Mouse (Mus musculus) intestine, postnatal 0 days (tissue): Measurements from ENCODE around the gene Slc26a11. TPM values are rescaled to one million over a fixed set of nuclear protein-coding genes. Genes with fewer than 3 reads are reported as not detected.
A peak's percentile ranks its signal among the peaks of the same experiment; 100 is the strongest.

Experiments
- ATAC-seq: fragments of 200-750 bp; cut with Nextera tagmentation; 2 replicates; pipeline ENCODE4 v1.8.0; 2017; ENCODE audit warnings: mild to moderate bottlenecking, moderate TSS enrichment, moderate library complexity
- H3K27ac ChIP-seq: fragments of 300-500 bp; sonication (generic); 2 replicates; pipeline ENCODE4 v1.5.1; 2014; ENCODE audit warnings: mild to moderate bottlenecking, low read depth, low read length, moderate library complexity
- H3K27me3 ChIP-seq: fragments of 300-500 bp; sonication (generic); replicated peaks from 2 replicates; pipeline ENCODE4 v1.6.1; 2014; ENCODE audit warnings: low read length, mixed read lengths; ENCODE audit not compliant: control insufficient read depth, insufficient read depth
- H3K36me3 ChIP-seq: fragments of 300-500 bp; sonication (generic); 2 replicates; pipeline ENCODE4 v1.6.1; 2014; ENCODE audit warnings: mild to moderate bottlenecking, moderate library complexity; ENCODE audit not compliant: control insufficient read depth, insufficient read depth
- H3K4me1 ChIP-seq: fragments of 300-500 bp; sonication (generic); replicated peaks from 2 replicates; pipeline ENCODE4 v1.6.1; 2014; ENCODE audit warnings: antibody characterized with exemption, low read length, mixed read lengths; ENCODE audit not compliant: control insufficient read depth, insufficient read depth
- H3K4me2 ChIP-seq: fragments of 300-500 bp; sonication (generic); replicated peaks from 2 replicates; pipeline ENCODE4 v1.6.1; 2014; ENCODE audit warnings: low read depth, mild to moderate bottlenecking, moderate library complexity
- H3K4me3 ChIP-seq: fragments of 300-500 bp; sonication (generic); 2 replicates; pipeline ENCODE4 v1.5.1; 2014; ENCODE audit warnings: low read depth, low read length
- H3K9ac ChIP-seq: fragments of 300-500 bp; sonication (generic); 2 replicates; pipeline ENCODE4 v1.6.1; 2014; ENCODE audit warnings: mild to moderate bottlenecking, low read depth, low read length
- H3K9me3 ChIP-seq: fragments of 300-500 bp; sonication (generic); 2 replicates; pipeline ENCODE4 v1.6.1; 2016; ENCODE audit warnings: mixed run types; ENCODE audit not compliant: control insufficient read depth
- CTCF ChIP-seq: sonication (generic); IDR thresholded peaks from 2 replicates; pipeline ENCODE4 v1.5.1; 2016; ENCODE audit warnings: low read depth, mild to moderate bottlenecking, control low read depth, antibody characterized with exemption, moderate library complexity
- WGBS: fragments of 180-500 bp; shearing (Covaris S2); extraction: QIAGEN DNeasy Blood & Tissue Kit; methylation state at CpG from one replicate; pipeline ENCODE4 v1.1.7; 2014; 5-methylcytosine and 5-hydroxymethylcytosine counted together
- polyA plus RNA-seq: library from polyadenylated mRNA; unstranded; fragments of >200 nt; fragmentation: Nextera tagmentation; extraction: Ambion mirVana; gene quantifications from 2 replicates; pipeline ENCODE4 v1.2.1, GENCODE M21; 2015

The Slc26a11 gene
- polyA plus RNA-seq, 1 experiment from 2014 or later = 6.7 TPM

DNA sequence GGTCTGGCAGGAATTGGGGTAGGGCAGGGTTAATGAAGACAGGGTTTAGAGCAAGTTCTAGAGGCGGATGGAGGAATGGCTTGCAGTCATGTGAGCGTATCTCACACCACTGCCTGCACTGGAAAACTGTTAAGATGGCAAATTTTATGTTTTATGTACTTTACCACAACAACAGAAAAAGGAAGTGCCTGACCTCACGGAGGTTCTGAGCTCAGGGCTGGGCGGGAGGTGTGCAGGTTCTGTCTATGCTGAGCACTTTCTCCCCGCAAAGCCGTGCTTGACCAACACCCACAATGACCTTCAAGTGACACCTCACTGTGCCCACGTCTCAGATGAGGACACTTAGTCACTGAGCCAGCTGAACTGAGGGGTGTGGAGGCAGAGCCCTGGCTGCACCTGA lies 3.2 kb upstream of the Slc26a11 start:
- Histone ChIP-seq H3K9ac (no peak overlapping the region), H3K27ac (no peak overlapping the region), H3K36me3 (peaks cover 17% of the 10 kb centered on the region; the same call in 1 of the 2 replicates), H3K9me3 (no peaks in the 10 kb centered on the region), H3K4me2 (no peak overlapping the region), H3K4me3 (no peak overlapping the region), H3K27me3 (no peaks in the 10 kb centered on the region), H3K4me1 (0 out of 2 replicates have a peak, but pooled peaks cover 4% of the 10 kb centered on the region)
- no peak for ATAC-seq
- TF ChIP-seq CTCF = no peak
- WGBS = 71% methylated on average over 7 of the region's 7 CpGs

DNA sequence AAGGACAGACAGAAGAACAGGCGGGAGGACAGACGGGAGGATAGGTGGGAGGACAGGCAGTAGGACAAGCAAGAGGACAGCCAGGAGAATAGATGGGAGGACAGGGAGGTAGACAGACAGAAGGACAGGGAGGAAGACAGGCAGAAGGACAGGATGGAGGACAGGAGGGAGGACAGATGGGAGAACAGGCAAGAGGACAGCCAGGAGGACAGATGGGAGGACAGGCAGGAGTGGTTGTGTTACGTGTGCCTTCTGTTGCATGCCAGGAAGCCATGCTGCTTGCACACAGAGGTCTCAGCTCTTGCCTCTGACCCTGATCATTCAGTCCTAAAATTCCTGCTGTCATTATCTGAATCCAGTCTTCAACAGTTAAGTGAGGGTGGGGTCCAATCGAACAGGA lies 1.4 kb upstream of the Slc26a11 start:
- Histone ChIP-seq H3K9me3 (no peaks in the 10 kb centered on the region), H3K27ac (no peak overlapping the region), H3K36me3 (peaks cover 25% of the 10 kb centered on the region; the same call in 1 of the 2 replicates), H3K4me3 (no peak overlapping the region), H3K4me1 (0 out of 2 replicates have a peak, but pooled peaks cover 4% of the 10 kb centered on the region), H3K4me2 (no peak overlapping the region), H3K27me3 (no peaks in the 10 kb centered on the region), H3K9ac (no peak overlapping the region)
- 83% methylated on average over 4 of the region's 4 CpGs for WGBS
- ATAC-seq = no peak
- TF ChIP-seq CTCF = no peak

DNA sequence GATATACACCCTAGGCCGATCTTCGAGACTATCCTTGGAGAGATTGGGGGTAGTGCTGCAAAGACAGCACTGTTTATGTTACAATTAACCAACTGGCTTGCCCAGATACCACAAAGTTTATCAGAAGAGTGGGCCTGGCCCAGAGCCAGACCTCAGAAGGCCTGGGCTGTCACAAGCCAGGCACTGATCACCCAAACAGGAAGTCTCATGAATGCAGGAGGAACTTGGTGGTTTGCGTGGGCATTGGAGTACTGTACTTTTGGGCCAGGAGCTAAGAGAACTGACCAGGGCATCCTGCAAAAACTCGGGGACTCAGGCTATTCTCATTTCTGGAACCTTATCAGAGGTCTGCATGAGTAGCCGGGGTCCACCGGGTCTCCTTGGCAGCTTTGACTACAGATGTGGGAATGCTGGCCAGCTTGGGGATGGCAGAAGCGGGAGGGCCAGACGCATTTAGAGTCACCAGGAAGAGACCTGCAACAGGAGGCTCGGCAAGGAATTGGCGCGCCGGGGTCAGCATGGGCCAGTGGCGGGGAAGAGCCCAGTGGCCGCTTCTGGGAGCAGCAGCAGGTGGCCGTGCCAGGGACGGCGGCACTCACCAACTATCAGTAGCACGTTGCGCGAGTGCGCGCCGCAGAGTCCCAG lies 437 bp upstream of the Slc26a11 start:
- Histone ChIP-seq H3K4me3 (peak overlapping the region; percentile 77), H3K27me3 (no peaks in the 10 kb centered on the region), H3K9me3 (no peaks in the 10 kb centered on the region), H3K9ac (peak overlapping the region; percentile 71), H3K4me1 (0 out of 2 replicates have a peak, but pooled peaks cover 4% of the 10 kb centered on the region), H3K27ac (peak overlapping the region; percentile 51), H3K4me2 (peak overlapping the region; percentile 76), H3K36me3 (peaks cover 21% of the 10 kb centered on the region; the same call in 1 of the 2 replicates)
- TF ChIP-seq CTCF = 0 out of 2 replicates have a peak, but pooled peaks have one; percentile 6
- under 1% methylated on average over 22 of the region's 23 CpGs for WGBS
- no peak for ATAC-seq

DNA sequence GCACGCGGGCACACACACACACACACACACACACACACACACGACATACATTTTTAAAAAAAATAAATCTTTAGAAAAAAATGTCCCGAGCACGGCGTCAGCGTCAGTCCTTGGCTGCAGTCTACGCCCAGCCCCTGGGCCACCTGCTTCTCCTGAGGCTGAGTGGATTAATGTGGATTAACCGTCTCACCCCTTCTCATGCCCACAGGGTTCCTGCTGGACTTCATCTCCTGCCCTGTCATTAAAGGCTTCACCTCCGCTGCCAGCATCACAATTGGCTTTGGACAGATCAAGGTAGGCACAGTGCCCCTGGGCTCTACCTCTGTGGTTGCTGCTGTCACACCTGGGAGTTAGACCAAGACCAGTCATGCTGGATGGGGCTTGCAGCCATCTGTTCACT lies 3.7 kb downstream of the Slc26a11 start:
- no peak for TF ChIP-seq CTCF
- ATAC-seq = no peak
- Histone ChIP-seq H3K4me3 (no peak overlapping the region), H3K36me3 (peaks cover 27% of the 10 kb centered on the region; the same call in 1 of the 2 replicates), H3K4me2 (no peak overlapping the region), H3K4me1 (0 out of 2 replicates have a peak, but pooled peaks cover 4% of the 10 kb centered on the region), H3K27ac (no peak overlapping the region), H3K27me3 (no peaks in the 10 kb centered on the region), H3K9me3 (no peaks in the 10 kb centered on the region), H3K9ac (no peak overlapping the region)
- WGBS = 92% methylated on average over 10 of the region's 10 CpGs

DNA sequence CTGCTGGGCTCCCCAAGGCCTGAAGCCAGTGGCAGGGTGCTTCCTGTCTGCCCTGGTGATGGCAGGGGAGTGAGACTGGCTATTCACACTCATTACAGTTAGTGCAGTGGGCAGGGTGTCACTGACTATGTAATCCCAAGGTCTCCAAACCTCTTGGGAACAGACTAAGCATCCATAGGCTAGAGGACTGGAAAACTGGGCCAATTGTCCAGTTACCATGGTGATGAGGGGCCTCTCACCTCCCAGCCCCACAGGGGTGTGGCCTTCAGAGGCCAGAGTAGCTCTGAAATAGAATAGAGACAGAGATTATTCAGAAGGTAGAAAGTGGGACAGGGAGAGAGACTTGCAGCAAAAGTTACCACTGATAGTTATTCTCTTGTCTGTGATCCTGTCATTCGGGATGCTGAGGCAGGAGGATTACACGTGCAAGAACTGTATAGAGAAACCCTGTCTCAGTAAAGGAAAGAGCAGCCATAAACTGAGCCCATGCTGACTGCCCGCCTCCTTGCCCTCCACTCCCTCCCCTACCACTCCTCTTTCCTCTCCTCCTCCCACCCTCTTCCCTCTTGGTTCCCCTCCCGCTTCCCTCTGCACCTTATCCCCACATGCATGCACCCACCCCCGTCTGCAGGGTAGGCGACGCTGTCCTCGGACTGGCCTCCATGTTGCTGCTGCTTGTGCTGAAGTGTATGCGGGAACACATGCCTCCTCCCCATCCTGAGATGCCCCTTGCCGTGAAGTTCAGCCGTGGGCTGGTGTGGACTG lies 7.6 kb downstream of the Slc26a11 start:
- no peak overlapping the region for H3K9ac ChIP-seq
- WGBS = 31% methylated on average over 11 of the region's 11 CpGs
- ATAC-seq = no peak

DNA sequence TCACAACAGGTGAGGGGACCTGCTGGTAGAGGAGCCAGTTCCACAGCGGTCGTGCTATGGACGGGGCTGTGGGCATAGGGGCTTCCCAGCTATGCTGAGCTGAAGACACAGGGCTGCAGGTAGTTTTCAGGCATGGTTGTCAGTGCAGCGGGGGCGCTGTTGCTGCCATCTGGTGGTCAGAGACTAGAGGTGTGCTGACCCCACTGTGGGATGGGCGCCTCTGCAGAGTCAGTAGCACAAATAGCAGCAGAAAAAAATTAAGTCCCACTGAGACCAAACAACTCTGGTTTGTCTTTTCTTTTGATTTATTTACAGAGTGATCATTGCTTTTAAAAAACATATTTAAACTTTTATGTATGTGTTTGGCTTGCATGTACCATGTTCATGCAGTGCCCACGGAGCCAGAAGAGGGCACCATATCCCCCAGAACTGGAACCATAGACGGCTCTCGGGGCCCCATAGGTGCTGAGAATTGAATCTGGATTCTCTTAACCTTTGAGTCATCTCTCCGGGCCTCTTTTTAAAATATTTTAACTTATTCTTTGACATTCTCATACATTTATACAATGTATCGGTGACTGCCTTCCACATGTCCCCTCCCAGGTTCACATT lies 8.3 kb downstream of the Slc26a11 start:
- WGBS = 28% methylated on average over 11 of the region's 11 CpGs
- H3K4me2 ChIP-seq = no peak overlapping the region
- H3K9ac ChIP-seq = no peak overlapping the region

More for the DNA sequence above, 7.6 kb downstream of the Slc26a11 start:
- H3K27me3 ChIP-seq = no peaks in the 10 kb centered on the region
- H3K4me2 ChIP-seq = no peak overlapping the region
- peaks cover 32% of the 10 kb centered on the region; the same call in 1 of the 2 replicates for H3K36me3 ChIP-seq
- no peak overlapping the region for H3K27ac ChIP-seq
- H3K4me1 ChIP-seq = no peaks in the 10 kb centered on the region
- H3K4me3 ChIP-seq = no peak overlapping the region
- H3K9me3 ChIP-seq = no peaks in the 10 kb centered on the region
- TF ChIP-seq CTCF = no peak

More for the DNA sequence above, 8.3 kb downstream of the Slc26a11 start:
- Histone ChIP-seq H3K4me1 (no peaks in the 10 kb centered on the region), H3K27me3 (no peaks in the 10 kb centered on the region), H3K36me3 (peaks cover 28% of the 10 kb centered on the region; the same call in 1 of the 2 replicates), H3K9me3 (no peaks in the 10 kb centered on the region), H3K4me3 (no peak overlapping the region), H3K27ac (no peak overlapping the region)
- peak; percentile 94 for TF ChIP-seq CTCF
- peak; percentile 78 for ATAC-seq
